Mouse (Mus musculus): ENCODE data around the gene Bri3.

DNA sequence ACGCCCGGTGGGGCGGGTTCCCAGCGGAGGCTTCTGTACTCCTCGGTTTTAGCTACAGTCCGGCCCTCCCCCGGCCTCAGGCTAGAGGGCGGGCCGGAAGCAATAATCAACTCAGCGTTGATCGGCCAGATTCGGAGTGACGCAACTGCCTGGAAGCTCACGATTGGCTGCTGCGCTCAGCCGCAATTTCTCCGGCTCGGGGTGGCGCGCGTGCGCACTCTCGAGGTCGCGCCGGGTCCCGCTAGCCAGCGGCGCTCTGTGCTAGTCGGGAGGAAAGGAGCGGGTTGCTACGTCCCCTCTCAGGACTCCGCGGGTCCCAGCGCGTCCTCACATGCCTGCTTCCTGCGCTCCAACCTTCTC lies 20.8 kb upstream of the Bri3 start, which contains the start of gene Tecpr1:
- TF ChIP-seq CTCF (conservative IDR thresholded peaks at IDR 0.05; ENCODE audit: insufficient read depth, insufficient read length, low read depth, low read length) (no peak), POLR2A (IDR thresholded peaks at IDR 0.05; ENCODE audit: low read depth, low read length) (peak; percentile 40)
